Comparison of ENCODE assay signal across 9 mouse cellular contexts in genomic region chr7:89178601-89179000, GRCm38 (mm10).
A peak's percentile ranks its signal among the peaks of the same experiment; 100 is the strongest.
DNase-seq lines count a peak whose midpoint lies in the region; ATAC-seq lines count a peak whose summit lies in the region.
"Had no signal": no experiment of that assay in that cellular context is flagged by ENCODE, and none has a peak within 500 bp of the region (broad histone marks: within the 10 kb centered on the region; RNA-seq: fewer than 3 reads in every experiment).

No protein-coding gene starts in this region.

- no peaks in the 10 kb centered on the region for H3K4me1 ChIP-seq in hindbrain, embryonic 16.5 days (ENCODE audit: control insufficient read depth, insufficient read depth, low read depth, low read length)
- H3K4me1 ChIP-seq in hindbrain, embryonic 11.5 days (replicated peaks; ENCODE audit: control insufficient read depth, insufficient read depth, low read length) = no peaks in the 10 kb centered on the region

- no peak overlapping the region for H3K4me3 ChIP-seq in hindbrain, embryonic 16.5 days (ENCODE audit: low read length)
- H3K4me3 ChIP-seq in hindbrain, embryonic 11.5 days (ENCODE audit: low read depth, low read length) = no peak overlapping the region

- peak; percentile 28; the same call in 1 of the 2 replicates for ATAC-seq in hindbrain, embryonic 16.5 days
- ATAC-seq in hindbrain, embryonic 11.5 days (ENCODE audit: low FRiP score) = no peak

- no peak overlapping the region for H3K9ac ChIP-seq in hindbrain, embryonic 16.5 days (ENCODE audit: low read depth, low read length)
- no peak overlapping the region for H3K9ac ChIP-seq in hindbrain, embryonic 11.5 days (ENCODE audit: low read depth, low read length)

- H3K27ac ChIP-seq in hindbrain, embryonic 16.5 days (ENCODE audit: low read depth, low read length) = no peak overlapping the region
- no peak overlapping the region for H3K27ac ChIP-seq in hindbrain, embryonic 11.5 days (ENCODE audit: low read depth, low read length)

- no peaks in the 10 kb centered on the region for H3K9me3 ChIP-seq in hindbrain, embryonic 16.5 days (ENCODE audit: control insufficient read depth, low read length)
- no peaks in the 10 kb centered on the region for H3K9me3 ChIP-seq in hindbrain, embryonic 11.5 days (ENCODE audit: control insufficient read depth, low read length)
- H3K9me3 ChIP-seq: G1E had no signal

- no peaks in the 10 kb centered on the region for H3K36me3 ChIP-seq in hindbrain, embryonic 16.5 days (ENCODE audit: control insufficient read depth, insufficient read depth, low read length)
- no peaks in the 10 kb centered on the region for H3K36me3 ChIP-seq in hindbrain, embryonic 11.5 days (ENCODE audit: control insufficient read depth, insufficient read depth, low read length)

- intact Hi-C loops in heart, postnatal 25 days (cut with DNase I) = loop anchor here (10.0 kb wide), 1 partner anchor 186 kb away; no protein-coding TSS in a partner anchor

- no peak for DNase-seq in hindbrain, embryonic 11.5 days (ENCODE audit: low spot score)
- DNase-seq in adipocyte (ENCODE audit: low spot score) = peak; percentile 91
- DNase-seq in cerebellum, adult 8-10 months = peak; percentile 50
- peak; percentile 22 for DNase-seq in heart, postnatal 25 days (ENCODE audit: low spot score)
- no peak for DNase-seq in testis, postnatal 10 days (ENCODE audit: low spot score)
- no peak for DNase-seq in urinary bladder, postnatal 4 days (ENCODE audit: low spot score in 2 of 2)
- DNase-seq in embryo, embryonic 10 days (ENCODE audit: low spot score) = no peak

- no peak overlapping the region for H3K4me2 ChIP-seq in hindbrain, embryonic 16.5 days (ENCODE audit: low read length)
- H3K4me2 ChIP-seq in hindbrain, embryonic 11.5 days (replicated peaks; ENCODE audit: low read depth, low read length) = no peak overlapping the region

- WGBS in hindbrain, embryonic 16.5 days = 65% methylated on average over 2 of the region's 2 CpGs
- WGBS in hindbrain, embryonic 11.5 days = 85% methylated on average over 2 of the region's 2 CpGs

- no peaks in the 10 kb centered on the region for H3K27me3 ChIP-seq in hindbrain, embryonic 16.5 days (replicated peaks; ENCODE audit: control insufficient read depth, insufficient read depth, low read length)
- no peaks in the 10 kb centered on the region for H3K27me3 ChIP-seq in hindbrain, embryonic 11.5 days (ENCODE audit: control insufficient read depth, insufficient read depth, low read length)

Comparison
In these comparisons a context has a peak if more than half of its experiments do, and no peak if none do; other contexts are left out.
1. DNase-seq: peak in adipocyte (single experiment), cerebellum, adult 8-10 months (single experiment) and heart, postnatal 25 days (single experiment); none in hindbrain, embryonic 11.5 days (single experiment), testis, postnatal 10 days (single experiment), urinary bladder, postnatal 4 days (0 of 2) and embryo, embryonic 10 days (single experiment).